Comparison of ENCODE assay signal across 7 mouse cellular contexts in genomic region chr10:7182555-7183170, GRCm38 (mm10). TPM values are rescaled to one million over a fixed set of nuclear protein-coding genes. Genes with fewer than 3 reads are reported as not detected.
DNase-seq lines count a peak whose midpoint lies in the region; ATAC-seq and TF ChIP-seq lines count a peak whose summit lies in the region.

No protein-coding gene starts in this region.

- peak; percentile 49 to 61 for DNase-seq in kidney, postnatal 25 days
- no peak for DNase-seq in c-Kit-positive CD71-positive TER-119-positive erythroid progenitor cells, embryonic 14.5 days (ENCODE audit: low spot score)
- DNase-seq in frontal cortex, postnatal 10 days (ENCODE audit: low spot score in 2 of 2) = no peak
- no peak for DNase-seq in frontal cortex, postnatal 36 days (ENCODE audit: low spot score in 2 of 2)

- no peaks in the 10 kb centered on the region for H3K9me3 ChIP-seq in heart, embryonic 11.5 days (replicated peaks; ENCODE audit: control insufficient read depth, low read length)

- no peaks in the 10 kb centered on the region for H3K36me3 ChIP-seq in C2C12 (ENCODE audit: control insufficient read depth, insufficient read depth)
- no peaks in the 10 kb centered on the region for H3K36me3 ChIP-seq in heart, embryonic 11.5 days (ENCODE audit: control insufficient read depth, insufficient read depth, low read length)

- no peak overlapping the region for H3K4me3 ChIP-seq in C2C12 (ENCODE audit: insufficient read depth, poor library complexity, severe bottlenecking)
- H3K4me3 ChIP-seq in heart, embryonic 11.5 days (ENCODE audit: low read depth, low read length) = no peak overlapping the region

- no peaks in the 10 kb centered on the region for H3K27me3 ChIP-seq in C2C12 (ENCODE audit: control insufficient read depth, insufficient read depth, insufficient read length)
- H3K27me3 ChIP-seq in heart, embryonic 11.5 days (ENCODE audit: control insufficient read depth, insufficient read depth, low read length) = no peaks in the 10 kb centered on the region

- peak overlapping the region; percentile 13; the same call in 1 of the 2 replicates for H3K27ac ChIP-seq in heart, embryonic 11.5 days (ENCODE audit: low read depth, low read length)

- H3ac ChIP-seq in C2C12 (ENCODE audit: control insufficient read depth, insufficient read length, low read depth) = peak overlapping the region; percentile 45

- peaks cover 10% of the 10 kb centered on the region; the same call in 1 of the 2 replicates for H3K4me1 ChIP-seq in heart, embryonic 11.5 days (ENCODE audit: control insufficient read depth, insufficient read depth, low read length)

- peak; percentile 29 for ATAC-seq in CD4-positive, CD25-positive, alpha-beta regulatory T cell, adult 4 months
- no peak for ATAC-seq in heart, embryonic 11.5 days (replicated peaks; ENCODE audit: insufficient number of reproducible peaks, low FRiP score, low TSS enrichment)

- H3K79me2 ChIP-seq in C2C12 (ENCODE audit: control insufficient read depth, insufficient read depth) = peaks cover 95% of the 10 kb centered on the region

- H3K4me2 ChIP-seq in heart, embryonic 11.5 days = no peak overlapping the region

- peaks cover 66% of the 10 kb centered on the region for H3K79me3 ChIP-seq in C2C12 (ENCODE audit: low read depth)

- TF ChIP-seq CTCF in C2C12 (IDR thresholded peaks at IDR 0.05; ENCODE audit: control insufficient read depth, insufficient read depth, insufficient read length) = no peak

- WGBS in heart, embryonic 11.5 days (ENCODE audit: insufficient replicate concordance) = 72% methylated on average over 12 of the region's 12 CpGs

- H3K9ac ChIP-seq in heart, embryonic 11.5 days (ENCODE audit: low read depth, low read length) = no peak overlapping the region

TF ChIP-seq in C2C12, 6 proteins besides CTCF, POLR2A, EP300 and RAD21:
- TF ChIP-seq USF1 (IDR thresholded peaks at IDR 0.05; ENCODE audit: low read depth) (no peak), MYOG (IDR thresholded peaks at IDR 0.05; ENCODE audit: control insufficient read depth, extremely low read depth, insufficient read length) (no peak), FOSL1 (IDR thresholded peaks at IDR 0.05; ENCODE audit: insufficient read depth, low read length, poor library complexity, severe bottlenecking) (no peak), CEBPB (IDR thresholded peaks at IDR 0.05; ENCODE audit: low read depth) (no peak), MAX (IDR thresholded peaks at IDR 0.05) (no peak), MYOD1 (IDR thresholded peaks at IDR 0.05; ENCODE audit: control insufficient read depth, insufficient read length, low read depth) (no peak)

RNA-seq across cellular contexts. Expression of gene Cnksr3, which starts 29.4 kb away (rescaled TPM):
- 15.1 TPM for polyA plus RNA-seq in C2C12 (2012; fragmentation: generic; extraction: Trizol)
- polyA plus RNA-seq in CD4-positive, CD25-positive, alpha-beta regulatory T cell, adult 4 months (2017; shearing (Covaris generic)) = 1 to 10 TPM; 3.3 to 5.1 TPM
- polyA plus RNA-seq in heart, embryonic 11.5 days (2014; fragmentation: Nextera tagmentation; extraction: Ambion mirVana) = 3.9 and 5.8 TPM in 2 replicates

Comparison
In these comparisons a context has a peak if more than half of its experiments do, and no peak if none do; other contexts are left out.
1. DNase-seq: peak in kidney, postnatal 25 days (2 of 2); none in c-Kit-positive CD71-positive TER-119-positive erythroid progenitor cells, embryonic 14.5 days (single experiment), frontal cortex, postnatal 10 days (0 of 2) and frontal cortex, postnatal 36 days (0 of 2).